Mouse (Mus musculus): ENCODE measurements around the gene Lhb.

Lhb gene

GRCm38 (mm10) chr7:45413864-45414739 lies 6.5 kb upstream of the Lhb start:
- peak; percentile 52 for DNase-seq (ENCODE audit: low read depth)

- DNase-seq (ENCODE audit: low read depth), result peak; percentile 44
Measured at GRCm38 (mm10) chr7:45414740-45415224, 5.8 kb upstream of the Lhb start.

- peak; percentile 70 for DNase-seq (ENCODE audit: low read depth)
Measured at GRCm38 (mm10) chr7:45415636-45416035, 5.0 kb upstream of the Lhb start.

- DNase-seq (ENCODE audit: low read depth), result no peak
Measured at GRCm38 (mm10) chr7:45417962-45418492, 2.6 kb upstream of the Lhb start.

- no peak for DNase-seq (ENCODE audit: low read depth)
Measured at GRCm38 (mm10) chr7:45419859-45420614, 583 bp upstream of the Lhb start.

- DNase-seq (ENCODE audit: low read depth), result no peak
Measured at GRCm38 (mm10) chr7:45421194-45421593, 574 bp downstream of the Lhb start.

- no peak for DNase-seq (ENCODE audit: low read depth)
Measured at GRCm38 (mm10) chr7:45426556-45426955, 5.9 kb downstream of the Lhb start.

DNA sequence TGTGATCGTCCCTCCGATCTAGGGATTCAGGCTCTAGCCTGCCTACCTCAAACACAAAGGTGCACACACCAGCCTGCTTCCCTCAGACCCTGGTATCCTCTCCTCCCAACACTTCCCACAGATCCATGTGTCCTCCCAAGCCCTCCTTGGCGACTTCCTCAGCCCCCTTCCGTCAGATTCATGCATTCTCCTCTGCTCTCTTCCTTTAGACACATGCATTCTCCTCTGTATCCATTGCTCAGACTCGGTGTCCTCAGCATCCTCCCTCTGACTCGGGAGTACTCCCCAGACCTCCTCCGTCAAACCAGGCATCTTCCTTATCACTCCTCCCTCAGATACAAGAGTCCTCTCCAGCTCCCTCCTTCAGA lies 13.2 kb downstream of the Lhb start:
- no peak for DNase-seq (ENCODE audit: low read depth)

- peak; percentile 100 for DNase-seq (ENCODE audit: low read depth)
Measured at GRCm38 (mm10) chr7:45434203-45435015, 13.8 kb downstream of the Lhb start, which contains the start of gene Gys1. TSS of gene Gys1 (plus strand) at chr7:45434844.

GRCm38 (mm10) chr7:45435038-45435437 lies 14.4 kb downstream of the Lhb start:
- no peak for DNase-seq (ENCODE audit: low read depth)

GRCm38 (mm10) chr7:45436444-45436843 lies 15.8 kb downstream of the Lhb start:
- DNase-seq (ENCODE audit: low read depth), result no peak

DNA sequence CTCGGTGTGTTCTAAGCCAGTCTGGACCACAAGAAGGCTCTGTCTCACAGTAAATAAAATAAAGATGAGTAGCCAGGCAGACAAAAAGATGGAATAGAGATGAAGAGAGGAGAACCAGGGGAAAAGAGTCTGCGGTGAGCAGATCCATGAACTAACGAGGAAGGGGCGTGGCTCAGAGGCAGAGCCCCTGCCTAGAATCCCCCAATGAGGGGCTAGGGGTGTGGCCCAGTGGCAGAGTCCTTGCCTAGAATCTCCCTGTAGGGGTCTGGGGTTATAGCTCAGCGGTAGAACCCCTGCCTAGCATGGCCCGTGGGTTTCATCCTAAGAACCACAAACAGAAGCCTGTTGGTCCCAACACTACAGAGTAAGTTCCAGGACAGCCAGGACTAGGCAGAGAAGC lies 16.4 kb downstream of the Lhb start:
- DNase-seq (ENCODE audit: low read depth), result no peak

DNA sequence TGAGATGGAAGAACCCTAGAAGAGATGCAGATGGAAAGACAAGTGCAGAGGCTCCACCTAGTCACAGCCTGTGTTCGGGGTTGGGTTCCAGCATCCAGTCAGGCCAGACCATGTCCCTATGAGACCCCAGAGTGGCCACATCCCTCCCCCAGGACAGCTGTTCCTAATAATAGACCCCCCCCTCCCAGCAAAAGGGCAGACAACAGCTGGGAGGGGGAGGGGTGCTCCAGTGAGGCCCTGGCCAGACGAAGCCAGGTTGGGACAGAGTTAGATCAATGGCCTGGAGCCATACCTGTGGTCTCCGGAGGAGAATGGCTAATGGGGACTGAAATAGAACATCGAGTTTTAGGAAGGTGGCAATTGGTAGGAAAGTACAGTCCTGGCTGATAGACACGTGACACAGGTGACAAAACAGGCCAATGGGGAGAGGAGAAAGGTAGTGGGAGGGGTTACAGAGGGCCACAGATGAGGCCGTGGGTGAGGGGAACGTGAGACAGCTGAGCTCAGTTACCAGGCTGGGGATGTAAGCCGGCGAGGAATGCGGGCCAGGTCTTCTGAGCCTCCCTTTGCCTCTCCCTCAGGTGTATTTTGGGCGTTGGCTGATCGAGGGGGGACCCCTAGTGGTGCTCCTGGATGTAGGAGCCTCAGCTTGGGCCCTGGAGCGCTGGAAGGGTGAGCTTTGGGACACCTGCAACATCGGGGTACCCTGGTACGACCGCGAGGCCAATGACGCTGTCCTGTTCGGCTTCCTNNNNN lies 17.1 kb downstream of the Lhb start, which contains the start of gene Ruvbl2:
Ruvbl2 (minus strand) TSS at position 576 of the 756 bp plus-strand sequence.
- DNase-seq (ENCODE audit: low read depth), result no peak

- DNase-seq (ENCODE audit: low read depth), result no peak
Measured at GRCm38 (mm10) chr7:45443526-45444420, 23.2 kb downstream of the Lhb start.

DNA sequence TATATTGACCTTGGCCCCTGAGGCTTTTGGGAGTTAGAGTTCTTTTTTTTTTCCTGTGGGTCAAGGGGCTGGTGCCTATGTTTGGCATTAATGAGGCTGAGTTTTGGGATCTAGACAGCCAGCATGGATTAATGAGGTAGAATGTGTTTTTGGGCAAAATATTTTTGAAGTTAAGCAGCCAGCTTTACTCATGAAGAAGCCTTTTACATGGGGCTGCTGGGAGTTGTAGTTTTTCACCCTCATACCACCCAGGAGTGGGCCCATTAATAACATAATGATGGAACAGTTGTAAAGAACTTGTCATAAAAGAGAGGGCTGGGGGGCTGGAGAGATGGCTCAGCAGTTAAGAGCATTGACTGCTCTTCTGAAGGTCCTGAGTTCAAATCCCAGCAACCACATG lies 26.0 kb downstream of the Lhb start:
- DNase-seq (ENCODE audit: low read depth), result no peak

- DNase-seq (ENCODE audit: low read depth), result peak; percentile 69
Measured at GRCm38 (mm10) chr7:45447325-45447990, 26.8 kb downstream of the Lhb start.

DNA sequence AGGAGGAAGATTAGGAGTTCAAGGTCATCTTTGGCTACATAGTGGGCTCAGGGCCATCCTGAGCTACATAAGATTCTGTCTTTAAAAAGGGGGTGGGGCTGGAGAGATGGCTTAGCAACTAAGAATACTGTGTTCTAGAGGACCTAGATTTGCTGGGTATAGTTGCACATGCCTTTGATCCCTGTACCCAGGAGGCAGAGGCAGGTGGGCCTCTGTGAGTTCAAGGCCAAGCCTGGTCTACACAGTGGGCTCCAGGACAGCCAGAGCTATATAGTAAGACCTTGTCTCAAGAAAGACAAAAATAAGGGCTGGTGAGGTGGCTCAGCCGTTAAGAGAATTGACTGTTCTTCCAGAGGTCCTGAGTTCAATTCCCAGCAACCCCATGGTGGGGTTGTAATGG lies 29.4 kb downstream of the Lhb start:
- no peak for DNase-seq (ENCODE audit: low read depth)

DNA sequence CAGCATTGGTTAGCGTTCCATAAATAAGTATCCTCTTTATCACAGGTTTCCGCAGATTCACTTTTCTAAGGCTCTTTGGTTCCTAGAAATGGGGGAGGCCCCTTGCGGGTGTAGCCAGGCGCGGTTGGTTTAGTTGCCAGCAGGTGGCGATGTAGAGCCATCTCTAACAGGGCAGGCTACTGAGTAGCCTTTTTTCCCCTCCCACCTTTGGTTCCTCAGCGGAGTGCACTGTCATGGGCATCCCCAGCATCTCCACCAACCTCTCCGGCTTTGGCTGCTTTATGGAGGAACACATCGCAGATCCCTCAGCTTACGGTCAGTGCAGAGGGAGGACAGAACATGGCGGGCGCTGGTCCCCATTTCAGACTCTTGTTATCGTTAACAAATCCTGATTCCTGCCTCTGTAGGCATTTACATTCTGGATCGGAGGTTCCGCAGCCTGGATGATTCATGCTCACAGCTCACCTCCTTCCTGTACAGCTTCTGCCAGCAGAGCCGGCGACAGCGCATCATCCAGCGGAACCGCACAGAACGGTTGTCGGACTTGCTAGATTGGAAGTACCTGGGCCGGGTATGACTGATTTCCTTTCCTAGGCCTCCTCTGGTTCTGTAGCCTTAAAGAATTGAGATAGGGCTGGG lies 30.8 kb downstream of the Lhb start:
- peak; percentile 92 for DNase-seq (ENCODE audit: low read depth)

DNA sequence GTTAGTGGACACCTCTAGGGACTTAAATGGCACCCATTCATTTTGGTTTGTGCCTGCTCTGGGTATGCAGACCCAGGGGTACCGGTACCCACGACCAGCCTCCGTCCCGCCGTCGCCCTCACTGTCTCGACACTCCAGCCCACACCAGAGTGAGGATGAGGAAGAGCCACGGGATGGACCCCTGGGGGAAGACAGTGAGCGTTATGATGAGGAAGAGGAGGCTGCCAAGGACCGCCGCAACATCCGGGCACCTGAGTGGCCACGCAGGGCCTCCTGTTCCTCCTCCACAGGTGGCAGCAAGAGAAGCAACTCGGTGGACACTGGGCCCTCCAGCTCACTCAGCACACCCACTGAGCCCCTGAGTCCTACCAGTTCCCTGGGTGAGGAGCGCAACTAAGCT lies 34.4 kb downstream of the Lhb start:
- no peak for DNase-seq (ENCODE audit: low read depth)

All from induced T-regulatory cell, adult 2 months (primary cell).